Mouse (Mus musculus): ENCODE results near the gene Cdc42.

DNA sequence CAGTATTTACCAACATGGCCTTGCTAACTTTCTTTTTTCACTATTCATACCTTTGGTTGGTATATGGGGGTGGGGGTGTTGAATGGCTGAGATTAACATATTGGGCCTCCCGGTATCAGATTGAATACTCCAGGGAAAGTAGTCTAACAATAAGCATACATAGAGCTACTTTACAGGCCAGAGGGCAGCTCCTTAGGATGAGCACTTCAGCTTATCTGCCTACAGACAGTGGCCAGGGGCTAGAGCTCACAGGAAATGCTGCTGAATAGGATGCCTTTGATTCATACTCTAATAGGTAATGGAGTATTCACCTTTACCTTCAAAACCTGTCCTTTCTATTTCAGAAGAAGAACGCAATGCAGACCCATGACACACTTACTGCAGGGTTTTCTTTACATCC is 42.5 kb downstream of the Cdc42 start:
- TF ChIP-seq CTCF (IDR thresholded peaks at IDR 0.05; ENCODE audit: borderline replicate concordance, insufficient read depth, low read depth, low read length) (no peak), POLR2A (IDR thresholded peaks at IDR 0.05; ENCODE audit: borderline replicate concordance, insufficient read depth, low read length) (no peak)
